Mouse (Mus musculus): Measurements from ENCODE around the gene Kcnk5. TPM values are rescaled to one million over a fixed set of nuclear protein-coding genes. Genes with fewer than 3 reads are reported as not detected.

The Kcnk5 gene
- polyA plus RNA-seq, 1 experiment from 2014 or later = 6.9 TPM

GRCm38 (mm10) chr14:20098061-20098460 is 83.5 kb downstream of the Kcnk5 start:
- no peaks in the 10 kb centered on the region for H3K9me3 ChIP-seq (replicated peaks)
- 73% methylated on average over 5 of the region's 5 CpGs for WGBS
- no peak overlapping the region for H3K27ac ChIP-seq
- no peaks in the 10 kb centered on the region for H3K36me3 ChIP-seq
- no peak overlapping the region for H3K4me3 ChIP-seq
- H3K4me1 ChIP-seq = no peaks in the 10 kb centered on the region
- H3K9ac ChIP-seq = no peak overlapping the region
- H3K4me2 ChIP-seq (replicated peaks) = no peak overlapping the region
- 0 out of 2 replicates have a peak, but pooled peaks cover 3% of the 10 kb centered on the region for H3K27me3 ChIP-seq
- no peak for ATAC-seq (ENCODE audit: low FRiP score)

GRCm38 (mm10) chr14:20094942-20095341 is 86.7 kb downstream of the Kcnk5 start:
- ATAC-seq (ENCODE audit: low FRiP score) = no peak
- Histone ChIP-seq H3K9me3 (replicated peaks) (no peaks in the 10 kb centered on the region), H3K36me3 (no peaks in the 10 kb centered on the region), H3K9ac (no peak overlapping the region), H3K4me2 (replicated peaks) (no peak overlapping the region), H3K27me3 (0 out of 2 replicates have a peak, but pooled peaks cover 3% of the 10 kb centered on the region), H3K4me3 (no peak overlapping the region), H3K27ac (no peak overlapping the region), H3K4me1 (no peaks in the 10 kb centered on the region)
- WGBS = 70% methylated on average over 5 of the region's 5 CpGs

- no peak overlapping the region for H3K4me2 ChIP-seq (replicated peaks)
- H3K27ac ChIP-seq = no peak overlapping the region
- no peak for ATAC-seq (ENCODE audit: low FRiP score)
- H3K9me3 ChIP-seq (replicated peaks) = no peaks in the 10 kb centered on the region
- 0 out of 2 replicates have a peak, but pooled peaks cover 3% of the 10 kb centered on the region for H3K27me3 ChIP-seq
- H3K4me1 ChIP-seq = no peaks in the 10 kb centered on the region
- H3K36me3 ChIP-seq = no peaks in the 10 kb centered on the region
- H3K9ac ChIP-seq = no peak overlapping the region
- 23% methylated on average over 7 of the region's 7 CpGs for WGBS
- no peak overlapping the region for H3K4me3 ChIP-seq
These were observed 88.1 kb downstream of the Kcnk5 start for GRCm38 (mm10) chr14:20093493-20093892.

Other genes starting within 250 kb of the Kcnk5 start
- 203 and 213 TPM in 2 replicates for gene Gng2, start 204.2 kb downstream of the Kcnk5 start, polyA plus RNA-seq (2016; fragmentation: Nextera tagmentation; extraction: Ambion mirVana)
- gene Saysd1, start 43.3 kb downstream of the Kcnk5 start, polyA plus RNA-seq (2016; fragmentation: Nextera tagmentation; extraction: Ambion mirVana) = 10.6 and 10.8 TPM in 2 replicates
- 0.14 TPM in 1 of 2 replicates, not detected in the other for gene Kcnk16, start 87.4 kb upstream of the Kcnk5 start, polyA plus RNA-seq (2016; fragmentation: Nextera tagmentation; extraction: Ambion mirVana)
- gene Nudt13, start 112.9 kb upstream of the Kcnk5 start, polyA plus RNA-seq (2016; fragmentation: Nextera tagmentation; extraction: Ambion mirVana) = 11.7 and 12.5 TPM in 2 replicates
- gene Ecd, start 166.3 kb upstream of the Kcnk5 start, polyA plus RNA-seq (2016; fragmentation: Nextera tagmentation; extraction: Ambion mirVana) = 55.0 and 59.5 TPM in 2 replicates
- 52.5 and 53.2 TPM in 2 replicates for gene Fam149b, start 166.4 kb upstream of the Kcnk5 start, polyA plus RNA-seq (2016; fragmentation: Nextera tagmentation; extraction: Ambion mirVana)
- 150 and 158 TPM in 2 replicates for gene Dnajc9, start 207.1 kb upstream of the Kcnk5 start, polyA plus RNA-seq (2016; fragmentation: Nextera tagmentation; extraction: Ambion mirVana)
- gene Mrps16, start 211.8 kb upstream of the Kcnk5 start, polyA plus RNA-seq (2016; fragmentation: Nextera tagmentation; extraction: Ambion mirVana) = 65.0 and 67.4 TPM in 2 replicates